Mouse (Mus musculus) mouse trophoblast stem cell (cell line): Measurements from ENCODE around the gene Psenen.

Experiments used
- in situ Hi-C, 2 experiments: fragments of 300-500 bp; cut with MseI, MboI; formaldehyde crosslinking; loops; 2 replicates in 1 of 2; 3 replicates in 1 of 2; pipeline ENCODE4 v1.15.1; 2025

Psenen gene

GRCm38 (mm10) chr7:30518325-30518724 lies 45.1 kb downstream of the Psenen start:
- in situ Hi-C loops = no loop called here

DNA sequence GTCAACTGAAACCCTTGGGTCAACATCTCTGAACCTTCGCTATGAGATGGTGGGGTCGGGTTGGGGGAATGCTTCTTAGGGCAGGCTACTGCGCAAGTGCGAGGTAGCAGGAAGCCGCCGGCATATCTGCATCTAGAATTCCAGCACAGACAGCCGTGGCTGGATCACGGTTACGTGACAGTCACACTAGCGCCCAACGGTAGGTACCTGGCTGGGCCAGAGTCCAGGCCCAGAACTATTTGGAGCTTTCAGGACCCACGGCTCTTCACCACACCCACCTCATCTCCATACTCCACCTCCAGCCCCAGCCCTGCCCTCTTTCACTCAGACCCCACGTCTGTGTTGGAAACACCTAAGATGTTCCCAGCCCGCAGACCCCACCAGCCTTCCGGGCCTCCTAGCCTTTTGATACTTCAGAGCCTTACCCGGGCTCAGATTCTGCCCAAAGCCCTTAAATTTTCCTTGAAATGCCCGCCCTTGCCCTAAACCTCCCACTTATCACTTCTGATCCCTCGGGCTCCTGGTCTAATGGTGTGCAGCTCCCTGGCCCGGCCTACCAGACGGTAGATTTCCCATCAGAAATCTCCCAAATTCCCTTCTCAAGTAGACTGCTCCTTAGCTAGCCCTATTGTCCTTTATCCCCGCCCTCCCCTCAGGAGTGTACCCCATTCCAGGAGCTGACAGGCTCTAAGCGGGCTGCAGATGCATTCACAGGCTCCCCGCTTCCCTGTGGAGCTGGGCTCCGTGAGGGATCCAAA lies 48.2 kb downstream of the Psenen start:
- in situ Hi-C loops = no loop called here
